Mouse (Mus musculus) liver, embryonic 11.5 days (tissue): ENCODE measurements around the gene Arhgap17. TPM values are rescaled to one million over a fixed set of nuclear protein-coding genes. Genes with fewer than 3 reads are reported as not detected.
A peak's percentile ranks its signal among the peaks of the same experiment; 100 is the strongest.

Experiments
- ATAC-seq: fragments of 200-750 bp; cut with Nextera tagmentation; replicated peaks from 2 replicates; pipeline ENCODE4 v1.8.0; 2017; ENCODE audit warnings: moderate number of reproducible peaks, mild to moderate bottlenecking, moderate TSS enrichment, moderate library complexity; ENCODE audit not compliant: low FRiP score
- DNase-seq: peaks from one replicate; pipeline ENCODE4 v3.0.0-alpha.2; 2017; ENCODE audit warnings: low spot score
- H3K27ac ChIP-seq: fragments of 300-500 bp; sonication (generic); 2 replicates; pipeline ENCODE4 v1.5.1; 2014; ENCODE audit warnings: mild to moderate bottlenecking, low read depth, low read length, control low read depth
- H3K27me3 ChIP-seq: fragments of 300-500 bp; sonication (generic); replicated peaks from 2 replicates; pipeline ENCODE4 v1.6.1; 2014; ENCODE audit warnings: low read length, mixed read lengths; ENCODE audit not compliant: control insufficient read depth, insufficient read depth
- H3K36me3 ChIP-seq: fragments of 300-500 bp; sonication (generic); 2 replicates; pipeline ENCODE4 v1.6.1; 2014; ENCODE audit warnings: mild to moderate bottlenecking, low read length, moderate library complexity, mixed read lengths; ENCODE audit not compliant: control insufficient read depth, insufficient read depth
- H3K4me1 ChIP-seq: fragments of 300-500 bp; sonication (generic); replicated peaks from 2 replicates; pipeline ENCODE4 v1.6.1; 2014; ENCODE audit warnings: low read length, mixed read lengths; ENCODE audit not compliant: control insufficient read depth, insufficient read depth
- H3K4me2 ChIP-seq: fragments of 300-500 bp; sonication (generic); 2 replicates; pipeline ENCODE4 v1.6.1; 2014; ENCODE audit warnings: mild to moderate bottlenecking, control low read depth, moderate library complexity
- H3K4me3 ChIP-seq: fragments of 300-500 bp; sonication (generic); 2 replicates; pipeline ENCODE4 v1.5.1; 2014; ENCODE audit warnings: low read depth, low read length, control low read depth
- H3K9ac ChIP-seq: fragments of 300-500 bp; sonication (generic); 2 replicates; pipeline ENCODE4 v1.6.1; 2014; ENCODE audit warnings: low read depth, low read length, control low read depth
- H3K9me3 ChIP-seq: fragments of 300-500 bp; sonication (generic); 2 replicates; pipeline ENCODE4 v1.6.1; 2016; ENCODE audit warnings: low read length, inconsistent platforms, mixed read lengths; ENCODE audit not compliant: control insufficient read depth
- WGBS: fragments of 180-500 bp; shearing (Covaris S2); extraction: QIAGEN DNeasy Blood & Tissue Kit; methylation state at CpG from one replicate; pipeline ENCODE4 v1.1.7; 2014; 5-methylcytosine and 5-hydroxymethylcytosine counted together
- polyA plus RNA-seq: library from polyadenylated mRNA; unstranded; fragments of >200 nt; fragmentation: Nextera tagmentation; extraction: Ambion mirVana; gene quantifications from 2 replicates; pipeline ENCODE4 v1.2.1, GENCODE M21; 2014

The Arhgap17 gene
- polyA plus RNA-seq, 1 experiment from 2014 or later = 29.8 TPM

DNA sequence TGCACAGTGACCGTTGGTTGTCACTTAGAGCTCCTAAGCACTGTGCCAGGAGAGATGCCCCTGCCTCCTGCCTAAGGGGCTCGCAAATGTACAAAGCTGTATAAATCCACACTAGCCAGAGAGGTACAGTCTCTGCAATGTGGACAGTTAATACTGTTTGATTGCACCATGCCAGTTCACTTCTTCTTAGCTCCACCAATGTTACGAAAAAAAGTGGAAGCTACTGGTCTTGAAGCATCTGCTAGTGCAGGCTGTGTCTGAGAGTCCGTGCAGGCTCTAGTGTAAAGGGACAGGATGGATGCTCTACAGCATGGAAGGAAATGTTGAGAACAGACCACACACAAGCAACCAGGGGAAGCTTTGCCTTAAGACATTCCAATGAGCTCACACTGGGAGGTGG, 93.1 kb downstream of the Arhgap17 start:
- Histone ChIP-seq H3K4me3 (no peak overlapping the region), H3K4me2 (no peak overlapping the region), H3K9me3 (no peaks in the 10 kb centered on the region), H3K36me3 (0 out of 2 replicates have a peak, but pooled peaks cover 3% of the 10 kb centered on the region), H3K4me1 (no peaks in the 10 kb centered on the region), H3K27me3 (no peaks in the 10 kb centered on the region), H3K9ac (no peak overlapping the region), H3K27ac (no peak overlapping the region)
- no peak for ATAC-seq
- no peak for DNase-seq
- WGBS = 86% methylated on average over 4 of the region's 4 CpGs

DNA sequence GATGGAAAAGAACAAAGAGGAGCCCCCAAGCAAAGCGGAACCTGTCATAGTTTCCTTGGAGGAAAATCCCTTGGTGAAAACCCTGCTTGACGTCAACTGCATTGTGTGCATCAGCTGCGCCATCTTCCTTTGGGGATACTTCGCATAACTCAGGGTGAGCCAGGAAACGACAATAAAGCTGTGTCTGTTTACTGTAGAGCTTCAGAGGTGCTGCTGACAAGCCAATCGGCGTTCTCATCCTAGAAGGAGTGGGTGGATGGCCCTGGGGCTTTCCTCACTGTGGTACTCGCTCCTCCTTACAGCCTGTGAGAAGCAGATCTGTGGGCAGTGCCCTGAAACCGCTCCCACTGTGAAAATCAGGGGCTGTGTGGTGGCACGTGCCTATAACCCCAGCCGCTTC, 96.7 kb downstream of the Arhgap17 start:
- ATAC-seq (no peak), DNase-seq (no peak)
- Histone ChIP-seq H3K4me2 (no peak overlapping the region), H3K27ac (no peak overlapping the region), H3K36me3 (no peaks in the 10 kb centered on the region), H3K27me3 (no peaks in the 10 kb centered on the region), H3K4me3 (no peak overlapping the region), H3K9ac (no peak overlapping the region), H3K9me3 (no peaks in the 10 kb centered on the region), H3K4me1 (no peaks in the 10 kb centered on the region)
- WGBS = 78% methylated on average over 11 of the region's 11 CpGs

DNA sequence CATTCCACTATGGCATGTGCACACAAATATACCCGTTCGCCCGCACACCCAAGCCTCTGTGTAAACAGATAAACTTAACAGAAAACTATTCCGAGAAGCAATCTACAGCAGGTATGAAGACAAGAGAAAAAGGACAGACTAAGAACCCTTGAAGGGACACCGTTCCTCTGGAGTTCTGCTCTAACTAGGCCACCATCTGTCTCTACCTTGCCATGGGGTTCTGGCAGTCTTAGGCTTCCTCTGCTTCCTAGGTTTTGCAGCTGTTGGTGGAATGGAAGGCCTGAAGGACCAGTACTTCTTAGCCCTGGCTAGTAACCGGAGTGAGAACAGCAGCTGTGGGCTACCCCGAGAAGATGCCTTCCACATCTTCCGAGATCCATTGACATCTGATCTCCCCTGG, 111.6 kb downstream of the Arhgap17 start:
- WGBS = 80% methylated on average over 8 of the region's 8 CpGs
- no peaks in the 10 kb centered on the region for H3K36me3 ChIP-seq
- no peak overlapping the region for H3K9ac ChIP-seq

DNA sequence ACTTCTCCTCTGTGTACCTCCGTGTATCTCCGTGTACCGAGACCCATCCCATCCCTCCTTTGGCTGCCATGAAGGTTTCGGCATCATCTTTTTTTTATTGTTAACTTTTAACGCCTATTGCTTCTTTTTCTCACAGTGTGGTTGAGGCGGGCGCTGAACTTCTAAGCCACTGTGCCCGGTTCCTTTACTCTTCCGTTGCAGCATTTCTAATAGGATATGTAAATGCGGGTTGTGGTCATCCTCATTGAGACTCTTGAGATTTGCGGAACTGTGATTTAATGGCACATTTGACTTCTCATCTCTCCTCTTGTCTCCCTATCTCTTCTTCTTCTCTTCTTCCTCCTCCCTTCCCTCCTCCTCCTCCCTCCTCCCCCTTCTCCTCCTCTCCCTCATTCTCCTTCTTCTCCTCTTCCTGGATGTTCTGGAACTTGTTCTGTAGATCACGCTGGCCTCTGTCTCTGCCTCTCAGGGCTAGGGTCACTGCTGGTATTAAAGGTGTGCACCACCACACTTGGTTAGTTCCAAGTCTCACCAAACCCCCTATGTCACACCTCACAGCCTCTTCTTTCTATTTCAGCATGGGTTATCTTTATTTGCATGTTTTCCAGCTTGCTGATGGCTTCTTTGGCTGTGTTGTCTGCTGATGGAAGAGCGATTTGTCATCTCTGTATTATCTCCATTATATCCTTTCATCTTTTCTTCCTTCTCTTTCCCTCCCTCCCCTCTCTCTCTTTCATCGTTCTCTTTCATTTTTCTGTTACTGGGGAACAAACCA, 115.3 kb downstream of the Arhgap17 start:
- Histone ChIP-seq H3K27me3 (no peaks in the 10 kb centered on the region), H3K9ac (no peak overlapping the region), H3K4me3 (no peak overlapping the region), H3K9me3 (no peaks in the 10 kb centered on the region), H3K4me1 (no peaks in the 10 kb centered on the region), H3K27ac (no peak overlapping the region), H3K4me2 (no peak overlapping the region), H3K36me3 (no peaks in the 10 kb centered on the region)
- 85% methylated on average over 14 of the region's 14 CpGs for WGBS
- no peak for DNase-seq
- no peak for ATAC-seq

More for the DNA sequence above, 111.6 kb downstream of the Arhgap17 start:
- ATAC-seq = no peak
- Histone ChIP-seq H3K4me1 (no peaks in the 10 kb centered on the region), H3K9me3 (no peaks in the 10 kb centered on the region), H3K27ac (no peak overlapping the region), H3K4me3 (no peak overlapping the region), H3K4me2 (no peak overlapping the region), H3K27me3 (no peaks in the 10 kb centered on the region)
- no peak for DNase-seq

DNA sequence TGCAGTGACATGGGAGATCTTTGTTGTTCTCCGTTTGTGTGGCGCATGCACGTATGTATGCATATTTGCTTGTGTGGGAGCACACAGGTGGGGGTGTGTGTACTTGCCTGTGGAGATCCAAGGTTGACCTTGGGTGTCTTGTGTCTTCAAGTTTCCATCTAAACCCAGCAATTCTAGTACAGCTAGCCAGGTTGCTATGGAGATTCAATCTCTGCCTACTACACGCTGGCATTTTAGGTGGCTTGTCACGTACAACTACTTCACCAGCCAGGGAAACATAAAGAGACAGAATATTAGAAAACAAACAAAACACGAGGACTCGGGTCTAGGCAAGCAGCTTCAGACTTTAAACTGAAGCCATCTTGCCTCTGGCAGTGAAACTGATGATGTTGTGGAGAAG, 116.3 kb downstream of the Arhgap17 start:
- H3K27me3 ChIP-seq = no peaks in the 10 kb centered on the region
- H3K27ac ChIP-seq = no peak overlapping the region
- no peak overlapping the region for H3K4me3 ChIP-seq
- ATAC-seq = no peak
- no peak overlapping the region for H3K9ac ChIP-seq
- WGBS = 86% methylated on average over 7 of the region's 7 CpGs
- no peak overlapping the region for H3K4me2 ChIP-seq
- no peaks in the 10 kb centered on the region for H3K4me1 ChIP-seq
- H3K9me3 ChIP-seq = no peaks in the 10 kb centered on the region
- no peak for DNase-seq
- H3K36me3 ChIP-seq = no peaks in the 10 kb centered on the region

DNA sequence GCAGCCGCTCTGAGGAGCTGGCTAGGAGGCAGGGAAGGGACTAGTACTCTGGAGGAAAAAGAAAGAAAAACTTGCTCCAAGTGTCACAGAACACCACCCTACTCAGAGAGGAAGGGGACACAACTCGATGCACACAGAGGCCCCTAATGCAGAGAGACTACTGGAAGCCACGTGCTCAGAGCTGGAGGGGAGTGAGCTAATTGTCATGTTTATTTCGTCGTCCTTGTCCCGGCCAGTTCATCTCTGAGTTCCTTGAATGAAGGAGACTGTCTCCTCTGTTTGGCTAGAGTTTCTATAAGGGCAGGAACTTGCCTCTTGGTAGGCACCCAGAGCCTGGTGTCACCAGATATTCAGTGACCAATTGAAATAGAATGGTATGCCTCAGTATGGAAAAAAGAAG, 118.4 kb downstream of the Arhgap17 start:
- no peak overlapping the region for H3K4me2 ChIP-seq
- no peaks in the 10 kb centered on the region for H3K36me3 ChIP-seq
- H3K27me3 ChIP-seq = no peaks in the 10 kb centered on the region
- ATAC-seq (no peak), DNase-seq (no peak)
- no peak overlapping the region for H3K4me3 ChIP-seq
- H3K9ac ChIP-seq = no peak overlapping the region
- H3K4me1 ChIP-seq = no peaks in the 10 kb centered on the region
- WGBS = 60% methylated on average over 6 of the region's 6 CpGs
- no peaks in the 10 kb centered on the region for H3K9me3 ChIP-seq
- H3K27ac ChIP-seq = no peak overlapping the region

DNA sequence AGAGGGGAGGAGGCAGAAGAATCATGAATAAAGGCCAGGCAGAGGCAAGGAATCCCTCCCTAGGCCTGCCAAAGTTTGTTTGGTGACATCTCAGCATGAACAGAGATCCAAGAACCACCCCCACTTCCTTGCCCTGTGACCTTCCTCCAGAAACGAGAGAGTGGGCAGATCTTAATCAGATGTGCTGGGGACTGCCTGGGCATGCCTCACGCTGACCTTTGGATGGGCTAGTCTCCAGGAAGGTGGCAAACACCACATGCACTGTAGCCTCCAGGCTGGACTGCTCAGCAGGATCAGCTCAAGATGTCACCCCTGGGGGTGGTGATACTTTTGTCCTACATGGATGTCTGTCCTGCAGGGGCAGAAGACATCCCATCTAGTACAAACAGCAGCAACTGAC, 121.5 kb downstream of the Arhgap17 start:
- Histone ChIP-seq H3K4me2 (no peak overlapping the region), H3K36me3 (no peaks in the 10 kb centered on the region), H3K9ac (no peak overlapping the region), H3K27ac (no peak overlapping the region), H3K27me3 (no peaks in the 10 kb centered on the region), H3K4me3 (no peak overlapping the region), H3K4me1 (0 out of 2 replicates have a peak, but pooled peaks cover 3% of the 10 kb centered on the region), H3K9me3 (no peaks in the 10 kb centered on the region)
- 49% methylated on average over 2 of the region's 2 CpGs for WGBS
- DNase-seq (no peak), ATAC-seq (no peak)

DNA sequence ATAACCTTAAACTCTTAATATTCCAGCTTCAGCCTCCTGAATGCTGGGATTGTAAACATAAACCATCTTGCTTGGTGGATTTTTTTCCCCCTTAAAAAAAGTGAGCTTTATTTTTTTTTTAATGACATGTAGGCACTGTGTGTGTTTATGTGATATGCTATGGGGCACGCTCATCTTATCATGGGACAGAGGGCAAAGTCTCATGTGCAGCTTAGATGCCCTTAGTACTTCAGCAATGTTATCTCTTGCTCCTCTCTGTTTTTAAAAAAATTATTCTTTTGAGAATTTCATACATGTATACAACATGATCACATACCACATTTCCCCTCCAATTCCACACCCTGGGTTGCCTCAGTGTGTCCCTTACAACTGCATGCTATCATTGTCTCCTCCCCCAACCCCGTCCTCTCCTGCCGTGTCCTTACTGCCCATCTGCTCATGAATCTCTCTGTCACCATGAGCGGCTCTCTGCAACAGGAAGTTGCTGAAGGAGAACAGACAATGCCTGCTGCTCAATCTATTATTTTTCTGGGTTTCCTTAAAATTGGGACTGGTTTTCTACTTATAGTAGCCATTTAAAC, 123.1 kb downstream of the Arhgap17 start:
- no peaks in the 10 kb centered on the region for H3K36me3 ChIP-seq
- 30% methylated on average over 4 of the region's 4 CpGs for whole genome bisulfite sequencing
- H3K4me1 ChIP-seq = 0 out of 2 replicates have a peak, but pooled peaks cover 3% of the 10 kb centered on the region
- no peak for DNase-seq
- no peaks in the 10 kb centered on the region for H3K9me3 ChIP-seq
- no peaks in the 10 kb centered on the region for H3K27me3 ChIP-seq
- no peak overlapping the region for H3K9ac ChIP-seq
- no peak overlapping the region for H3K27ac ChIP-seq
- no peak overlapping the region for H3K4me2 ChIP-seq
- no peak overlapping the region for H3K4me3 ChIP-seq
- ATAC-seq = peak; percentile 46

DNA sequence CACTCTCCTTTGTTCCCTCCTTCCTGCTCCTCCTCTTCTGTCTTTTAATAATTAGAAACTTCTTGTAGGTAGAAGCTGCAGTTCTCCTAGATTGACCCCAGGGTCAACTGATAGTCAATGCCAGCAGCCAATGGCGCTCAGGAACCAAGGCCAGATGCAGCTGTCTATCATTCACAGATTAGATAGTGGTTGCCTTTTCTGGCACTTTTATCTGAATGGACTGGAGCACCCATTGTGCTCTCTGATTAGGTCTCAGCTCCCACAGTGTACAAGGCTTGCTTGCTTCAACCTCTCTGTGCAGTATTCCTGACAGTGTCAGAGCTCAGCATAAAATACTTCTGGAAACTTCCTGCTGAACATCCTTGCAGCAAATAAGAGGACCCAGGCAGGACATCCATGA, 124.9 kb downstream of the Arhgap17 start:
- Histone ChIP-seq H3K36me3 (no peaks in the 10 kb centered on the region), H3K9me3 (no peaks in the 10 kb centered on the region), H3K4me2 (no peak overlapping the region), H3K9ac (no peak overlapping the region), H3K4me3 (no peak overlapping the region), H3K27ac (no peak overlapping the region), H3K27me3 (no peaks in the 10 kb centered on the region), H3K4me1 (0 out of 2 replicates have a peak, but pooled peaks cover 3% of the 10 kb centered on the region)
- ATAC-seq = peak; percentile 80
- 39% methylated on average over 1 of the region's 1 CpGs for WGBS
- no peak for DNase-seq
